Mouse (Mus musculus): ENCODE results near the gene Apba3.

DNA sequence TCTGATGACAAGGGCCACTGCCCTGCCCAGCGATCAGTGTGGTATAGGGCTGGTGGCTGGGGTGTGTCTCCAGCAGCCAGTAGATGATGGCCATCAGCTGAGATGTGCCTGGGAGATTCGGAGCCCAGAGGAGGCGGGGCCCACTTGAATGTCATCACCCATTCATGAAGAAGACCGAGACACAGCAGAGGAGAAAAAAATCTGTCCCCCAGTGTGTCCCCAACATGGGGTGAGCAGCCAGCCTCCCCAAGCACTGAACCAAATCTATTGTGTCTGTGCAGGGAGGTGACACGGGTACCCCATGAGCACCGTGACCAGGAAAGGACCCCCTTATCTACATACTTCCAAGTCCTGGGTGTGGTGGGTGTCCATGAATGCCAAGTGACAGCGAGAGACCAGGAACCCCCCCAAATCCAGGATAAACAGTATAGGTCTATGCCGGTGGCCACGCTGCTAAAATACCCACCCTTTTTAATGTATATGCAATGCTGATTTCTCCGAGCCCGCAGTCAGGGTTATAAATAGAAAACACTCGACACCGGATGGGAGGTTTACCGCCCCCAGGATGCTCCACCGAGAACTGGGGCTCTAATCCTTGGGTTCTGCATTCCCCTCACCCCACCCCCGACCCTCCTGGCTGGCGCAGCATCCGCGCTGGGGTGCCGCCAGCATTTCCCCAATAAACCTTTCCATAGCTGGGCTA lies 36.9 kb upstream of the Apba3 start:
- TF ChIP-seq CHD2 (IDR thresholded peaks at IDR 0.05; ENCODE audit: low read depth, low read length) (no peak), HCFC1 (IDR thresholded peaks at IDR 0.05; ENCODE audit: borderline replicate concordance, insufficient read depth, low read length) (no peak), ZC3H11A (IDR thresholded peaks at IDR 0.05; ENCODE audit: borderline replicate concordance, low read depth, low read length) (no peak)

Data from ES-E14 (cell line).